Mouse (Mus musculus): ENCODE measurements at regions not wholly inside any gene's neighbourhood (a gene's known extent, or its start where the extent isn't known, plus 50 kb on each side); places are given as distances from the start of the nearest gene placed in this dataset.

DNA sequence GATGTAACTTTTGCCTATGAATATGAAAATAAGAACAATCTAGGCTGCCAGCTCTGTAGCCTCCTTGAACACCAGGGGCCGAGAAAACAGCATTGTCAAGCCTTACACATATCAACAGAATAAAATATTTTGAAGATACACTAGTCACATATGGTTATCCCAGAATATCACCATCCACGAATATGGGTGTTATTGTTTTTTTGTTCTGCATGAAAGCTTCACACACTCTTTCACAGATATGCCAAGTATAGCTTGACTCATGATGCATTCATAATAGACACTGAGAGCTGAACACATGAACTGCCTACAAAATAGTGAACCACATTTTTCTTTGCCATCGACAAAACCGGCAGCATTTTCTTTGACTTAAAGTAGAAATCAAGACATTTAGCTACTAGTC lies 106.9 kb upstream of the Atxn1 start:
- no peak for TF ChIP-seq CTCF (IDR thresholded peaks at IDR 0.05; ENCODE audit: low read depth, low read length)
- TF ChIP-seq POLR2A (IDR thresholded peaks at IDR 0.05; ENCODE audit: insufficient read depth, low read length): no peak

Data from ES-Bruce4 (cell line).